Mouse (Mus musculus) adrenal gland, adult (tissue): Measurements from ENCODE around the gene Kyat3.

Source experiments
- DNase-seq, 2 experiments: peaks; one replicate each; pipeline ENCODE4 v3.0.0; 2022 to 2023; ENCODE audit warnings: low spot score in 1 of 2; ENCODE audit not compliant: inconsistent age in 2 of 2

Kyat3 gene

GRCm38 (mm10) chr3:142745076-142745475 is 44.2 kb downstream of the Kyat3 start:
- DNase-seq = no peak

- DNase-seq = no peak
Observed at GRCm38 (mm10) chr3:142747673-142748072, 46.8 kb downstream of the Kyat3 start.

- no peak for DNase-seq
Observed at GRCm38 (mm10) chr3:142749131-142749530, 48.3 kb downstream of the Kyat3 start.

GRCm38 (mm10) chr3:142755132-142755867 is 54.4 kb downstream of the Kyat3 start:
- DNase-seq = no peak

- DNase-seq = no peak
Observed at GRCm38 (mm10) chr3:142757841-142758240, 57.0 kb downstream of the Kyat3 start.

GRCm38 (mm10) chr3:142758593-142758992 is 57.7 kb downstream of the Kyat3 start:
- no peak for DNase-seq

- no peak for DNase-seq
Observed at GRCm38 (mm10) chr3:142760356-142760755, 59.5 kb downstream of the Kyat3 start.

- peak; percentile 94 to 98 for DNase-seq
Observed at GRCm38 (mm10) chr3:142764995-142765777, 64.3 kb downstream of the Kyat3 start, which contains the start of gene Gtf2b. TSS of gene Gtf2b (plus strand) at chr3:142765045.

GRCm38 (mm10) chr3:142765778-142766165 is 64.9 kb downstream of the Kyat3 start:
- no peak for DNase-seq

GRCm38 (mm10) chr3:142768498-142768897 is 67.6 kb downstream of the Kyat3 start:
- no peak for DNase-seq

- peak in 1 of 2 experiments; percentile 65 for DNase-seq
Observed at GRCm38 (mm10) chr3:142770518-142770917, 69.7 kb downstream of the Kyat3 start.

- DNase-seq = peak in 1 of 2 experiments; percentile 67
Observed at GRCm38 (mm10) chr3:142773538-142774191, 72.8 kb downstream of the Kyat3 start.

- no peak for DNase-seq
Observed at GRCm38 (mm10) chr3:142777227-142777626, 76.4 kb downstream of the Kyat3 start.

- no peak for DNase-seq
Observed at GRCm38 (mm10) chr3:142786423-142787072, 85.7 kb downstream of the Kyat3 start.

- no peak for DNase-seq
Observed at GRCm38 (mm10) chr3:142795587-142795986, 94.7 kb downstream of the Kyat3 start.
